Mouse (Mus musculus) intestine, embryonic 14.5 days (tissue): ENCODE results near the gene Agpat2. TPM values are rescaled to one million over a fixed set of nuclear protein-coding genes. Genes with fewer than 3 reads are reported as not detected.

ENCODE experiments used
- ATAC-seq: fragments of 200-750 bp; cut with Nextera tagmentation; replicated peaks from 2 replicates; pipeline ENCODE4 v1.8.0; 2017; ENCODE audit warnings: low read depth, moderate number of reproducible peaks, moderate TSS enrichment, moderate library complexity; ENCODE audit not compliant: low FRiP score, low TSS enrichment
- DNase-seq: peaks from one replicate; pipeline ENCODE4 v3.0.0-alpha.2; 2018; ENCODE audit warnings: low spot score
- H3K27ac ChIP-seq: fragments of 300-500 bp; sonication (generic); 2 replicates; pipeline ENCODE4 v1.5.1; 2014; ENCODE audit warnings: low read depth, mild to moderate bottlenecking, control low read depth
- H3K27me3 ChIP-seq: fragments of 300-500 bp; sonication (generic); replicated peaks from 2 replicates; pipeline ENCODE4 v1.6.1; 2014; ENCODE audit warnings: low read length, control low read depth; ENCODE audit not compliant: control insufficient read depth, insufficient read depth
- H3K36me3 ChIP-seq: fragments of 300-500 bp; sonication (generic); 2 replicates; pipeline ENCODE4 v1.6.1; 2014; ENCODE audit warnings: low read length, control low read depth; ENCODE audit not compliant: control insufficient read depth, insufficient read depth
- H3K4me1 ChIP-seq: fragments of 300-500 bp; sonication (generic); replicated peaks from 2 replicates; pipeline ENCODE4 v1.6.1; 2014; ENCODE audit warnings: low read length, control low read depth, mixed read lengths; ENCODE audit not compliant: control insufficient read depth, insufficient read depth
- H3K4me2 ChIP-seq: fragments of 300-500 bp; sonication (generic); 2 replicates; pipeline ENCODE4 v1.6.1; 2014; ENCODE audit warnings: low read length
- H3K4me3 ChIP-seq: fragments of 300-500 bp; sonication (generic); 2 replicates; pipeline ENCODE4 v1.5.1; 2014; ENCODE audit warnings: low read depth, low read length, control low read depth, mixed read lengths
- H3K9ac ChIP-seq: fragments of 300-500 bp; sonication (generic); 2 replicates; pipeline ENCODE4 v1.6.1; 2014; ENCODE audit warnings: mild to moderate bottlenecking, low read length
- H3K9me3 ChIP-seq: fragments of 300-500 bp; sonication (generic); 2 replicates; pipeline ENCODE4 v1.6.1; 2016; ENCODE audit warnings: low read length, control low read depth; ENCODE audit not compliant: control insufficient read depth
- WGBS: fragments of 180-500 bp; shearing (Covaris S2); extraction: QIAGEN DNeasy Blood & Tissue Kit; methylation state at CpG from one replicate; pipeline ENCODE4 v1.1.7; 2014; 5-methylcytosine and 5-hydroxymethylcytosine counted together
- polyA plus RNA-seq: library from polyadenylated mRNA; unstranded; fragments of >200 nt; fragmentation: Nextera tagmentation; extraction: Ambion mirVana; gene quantifications from 2 replicates; pipeline ENCODE4 v1.2.1, GENCODE M21; 2014

Gene Agpat2
- polyA plus RNA-seq, 1 experiment from 2014 or later, result 53.8 TPM

DNA sequence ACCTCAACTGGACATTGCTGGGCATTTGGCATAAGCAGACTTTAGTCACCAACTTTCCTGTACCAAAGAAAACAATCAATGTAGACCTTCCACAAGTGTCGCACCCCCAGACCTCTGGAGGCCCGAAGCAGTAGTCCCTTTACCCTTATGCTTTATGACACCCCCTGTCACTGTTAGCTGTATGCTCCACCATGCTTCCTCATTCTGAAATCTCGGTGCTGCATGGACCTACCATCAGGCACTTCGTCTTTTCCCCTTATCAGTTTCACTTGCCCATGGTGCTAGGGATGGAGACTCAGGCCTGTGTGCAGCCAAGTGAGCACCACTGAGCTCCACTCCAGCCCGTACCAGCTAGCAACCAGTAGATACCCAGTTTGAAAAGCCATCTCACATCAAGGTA lies 33.8 kb upstream of the Agpat2 start:
- H3K4me2 ChIP-seq, result peak overlapping the region; percentile 91
- no peaks in the 10 kb centered on the region for H3K9me3 ChIP-seq
- ATAC-seq, result no peak
- H3K36me3 ChIP-seq, result peaks cover 50% of the 10 kb centered on the region
- H3K27me3 ChIP-seq, result no peaks in the 10 kb centered on the region
- DNase-seq, result no peak
- no peak overlapping the region for H3K27ac ChIP-seq
- H3K4me3 ChIP-seq, result peak overlapping the region; percentile 97
- WGBS, result 84% methylated on average over 5 of the region's 5 CpGs
- H3K9ac ChIP-seq, result no peak overlapping the region
- H3K4me1 ChIP-seq, result peaks cover 23% of the 10 kb centered on the region

GRCm38 (mm10) chr2:26637316-26637932 lies 33.2 kb upstream of the Agpat2 start:
- H3K9ac ChIP-seq, result no peak overlapping the region
- H3K9me3 ChIP-seq, result no peaks in the 10 kb centered on the region
- no peaks in the 10 kb centered on the region for H3K27me3 ChIP-seq
- no peak overlapping the region for H3K4me3 ChIP-seq
- DNase-seq (no peak), ATAC-seq (no peak)
- H3K4me2 ChIP-seq, result no peak overlapping the region
- peaks cover 23% of the 10 kb centered on the region for H3K4me1 ChIP-seq
- no peak overlapping the region for H3K27ac ChIP-seq
- 71% methylated on average over 4 of the region's 4 CpGs for WGBS
- peaks cover 50% of the 10 kb centered on the region for H3K36me3 ChIP-seq

DNA sequence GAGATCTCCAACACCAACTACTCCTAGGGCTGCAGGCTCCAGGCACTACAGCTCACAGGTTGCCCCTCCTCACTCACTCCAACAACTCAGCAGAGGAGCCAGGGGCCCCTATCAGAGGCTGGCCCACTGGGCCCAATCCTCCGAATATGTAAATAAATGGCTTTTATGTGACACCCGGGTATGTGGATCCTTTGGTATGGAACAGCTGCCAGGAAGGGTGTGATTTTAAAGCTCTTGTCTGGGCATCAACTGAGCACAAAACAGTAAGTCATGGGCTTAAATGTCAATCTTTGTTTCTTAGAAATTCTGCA lies 32.1 kb upstream of the Agpat2 start:
- Histone ChIP-seq H3K9ac (no peak overlapping the region), H3K27me3 (no peaks in the 10 kb centered on the region), H3K36me3 (peaks cover 50% of the 10 kb centered on the region), H3K4me1 (peaks cover 23% of the 10 kb centered on the region), H3K4me3 (no peak overlapping the region), H3K9me3 (no peaks in the 10 kb centered on the region), H3K27ac (no peak overlapping the region), H3K4me2 (no peak overlapping the region)
- ATAC-seq, result no peak
- DNase-seq, result no peak
- 47% methylated on average over 2 of the region's 2 CpGs for WGBS

GRCm38 (mm10) chr2:26635489-26636324 lies 31.5 kb upstream of the Agpat2 start:
- no peak overlapping the region for H3K9ac ChIP-seq
- no peak overlapping the region for H3K4me2 ChIP-seq
- H3K36me3 ChIP-seq, result peaks cover 50% of the 10 kb centered on the region
- no peaks in the 10 kb centered on the region for H3K27me3 ChIP-seq
- 72% methylated on average over 21 of the region's 21 CpGs for whole genome bisulfite sequencing
- peaks cover 24% of the 10 kb centered on the region for H3K4me1 ChIP-seq
- ATAC-seq, result no peak
- no peaks in the 10 kb centered on the region for H3K9me3 ChIP-seq
- no peak for DNase-seq
- H3K4me3 ChIP-seq, result no peak overlapping the region
- no peak overlapping the region for H3K27ac ChIP-seq

GRCm38 (mm10) chr2:26634629-26635488 lies 30.6 kb upstream of the Agpat2 start:
- no peak overlapping the region for H3K4me3 ChIP-seq
- WGBS, result 59% methylated on average over 12 of the region's 12 CpGs
- H3K27me3 ChIP-seq, result no peaks in the 10 kb centered on the region
- H3K9ac ChIP-seq, result no peak overlapping the region
- DNase-seq (no peak), ATAC-seq (no peak)
- peaks cover 50% of the 10 kb centered on the region for H3K36me3 ChIP-seq
- no peak overlapping the region for H3K27ac ChIP-seq
- no peak overlapping the region for H3K4me2 ChIP-seq
- H3K9me3 ChIP-seq, result no peaks in the 10 kb centered on the region
- H3K4me1 ChIP-seq, result peaks cover 29% of the 10 kb centered on the region

DNA sequence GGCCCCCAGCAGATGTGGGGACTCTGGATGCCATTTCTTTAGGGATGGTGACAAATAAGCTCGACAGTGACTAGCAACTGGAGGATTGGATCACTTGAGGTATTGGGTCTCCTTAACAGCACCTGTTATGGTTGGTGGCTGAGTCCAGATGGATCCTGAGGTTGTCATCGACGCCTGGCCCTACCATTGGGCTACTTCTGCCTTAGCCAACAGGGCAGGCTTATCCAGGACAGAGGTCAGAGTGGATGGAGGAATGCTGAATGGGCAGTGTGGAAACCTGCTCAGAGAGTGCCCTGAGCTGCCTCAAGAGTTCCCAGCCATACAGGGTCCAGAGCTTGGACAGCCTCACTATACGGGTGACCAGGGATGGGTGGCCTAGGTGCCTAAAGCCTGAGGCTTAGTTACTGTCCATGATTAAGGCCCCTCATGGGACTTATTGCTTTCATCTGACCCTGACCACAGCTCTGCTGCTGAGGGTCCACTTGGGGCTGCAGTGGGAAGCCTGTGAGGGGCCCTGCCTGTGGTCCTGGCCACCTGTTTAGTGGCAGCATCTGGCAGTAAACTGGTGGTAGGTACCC lies 29.8 kb upstream of the Agpat2 start:
- WGBS, result 71% methylated on average over 4 of the region's 4 CpGs
- no peak for ATAC-seq
- Histone ChIP-seq H3K27ac (no peak overlapping the region), H3K4me1 (peaks cover 34% of the 10 kb centered on the region), H3K36me3 (peaks cover 50% of the 10 kb centered on the region), H3K9ac (no peak overlapping the region), H3K27me3 (no peaks in the 10 kb centered on the region), H3K9me3 (no peaks in the 10 kb centered on the region), H3K4me2 (no peak overlapping the region), H3K4me3 (no peak overlapping the region)
- no peak for DNase-seq

- no peak for ATAC-seq
- Histone ChIP-seq H3K4me2 (no peak overlapping the region), H3K9me3 (no peaks in the 10 kb centered on the region), H3K27ac (no peak overlapping the region), H3K4me1 (peaks cover 24% of the 10 kb centered on the region), H3K27me3 (no peaks in the 10 kb centered on the region), H3K36me3 (peaks cover 38% of the 10 kb centered on the region), H3K9ac (no peak overlapping the region), H3K4me3 (no peak overlapping the region)
- WGBS, result 84% methylated on average over 16 of the region's 16 CpGs
- DNase-seq, result no peak
Measured at GRCm38 (mm10) chr2:26632541-26633395, 28.6 kb upstream of the Agpat2 start.
